Mouse (Mus musculus) erythroblast, embryonic 14.5 days (primary cell): ENCODE results near the gene Klhdc8b. TPM values are rescaled to one million over a fixed set of nuclear protein-coding genes. Genes with fewer than 3 reads are reported as not detected.
A peak's percentile ranks its signal among the peaks of the same experiment; 100 is the strongest.

Experiments used
- H3K27me3 ChIP-seq: 2 replicates; pipeline ENCODE4 v1.6.1; 2012; ENCODE audit warnings: inconsistent platforms; ENCODE audit not compliant: control insufficient read depth
- H3K36me3 ChIP-seq: 2 replicates; pipeline ENCODE4 v1.6.1; 2012; ENCODE audit warnings: mild to moderate bottlenecking, inconsistent platforms; ENCODE audit not compliant: control insufficient read depth
- H3K4me1 ChIP-seq: 2 replicates; pipeline ENCODE4 v1.6.1; 2012; ENCODE audit warnings: inconsistent platforms; ENCODE audit not compliant: control insufficient read depth
- H3K4me3 ChIP-seq: replicated peaks from 2 replicates; pipeline ENCODE3; 2012; ENCODE audit warnings: moderate library complexity, mild to moderate bottlenecking, inconsistent platforms
- H3K9me3 ChIP-seq: 2 replicates; pipeline ENCODE4 v1.6.1; 2012; ENCODE audit warnings: low read length, inconsistent platforms, mixed read lengths; ENCODE audit not compliant: control insufficient read depth
- GATA1 ChIP-seq: IDR thresholded peaks from 2 replicates; pipeline ENCODE4 v1.6.1; 2012; ENCODE audit warnings: low read length, inconsistent platforms, mixed read lengths
- TAL1 ChIP-seq: IDR thresholded peaks from 3 replicates; pipeline ENCODE4 v1.6.1; 2012; ENCODE audit warnings: low read length, inconsistent platforms, mixed read lengths
- polyA plus RNA-seq: library from polyadenylated mRNA; stranded (reverse); fragments of >175 nt; gene quantifications from 2 replicates; pipeline ENCODE4 v1.2.3, GENCODE M21; 2012

Klhdc8b gene
- polyA plus RNA-seq: 1.8 and 1.9 TPM in 2 replicates

DNA sequence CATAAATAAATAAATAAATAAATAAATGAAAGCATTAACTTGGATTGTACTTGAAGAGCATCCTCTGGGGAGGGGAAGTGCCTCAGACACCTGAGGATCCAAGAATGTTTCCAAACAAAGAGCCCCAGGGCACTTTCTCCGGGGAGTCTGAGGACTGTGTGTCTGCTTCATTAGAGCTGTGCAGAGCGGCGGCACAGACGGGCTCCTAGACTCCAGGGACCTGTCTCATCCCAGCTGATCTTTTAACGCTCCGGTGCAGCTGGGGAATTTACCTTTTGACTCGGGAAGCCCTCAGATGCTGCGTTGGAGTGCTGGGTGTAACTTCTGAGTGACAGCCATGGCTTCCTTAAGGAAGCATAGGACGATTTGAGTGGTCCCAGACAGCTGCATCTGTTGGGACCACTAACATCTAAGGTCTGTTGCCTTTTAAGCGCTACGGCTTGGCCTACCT, at the start of gene Klhdc8b:
Gene Klhdc8b (minus strand): TSS at position 401 of the 451 bp plus-strand sequence.
- Histone ChIP-seq H3K9me3 (peaks cover 6% of the 10 kb centered on the region; the same call in 1 of the 2 replicates), H3K4me3 (peak within 1 kb of the TSS; percentile 82), H3K27me3 (no peaks in the 10 kb centered on the region), H3K36me3 (peaks cover 43% of the 10 kb centered on the region), H3K4me1 (peaks cover 35% of the 10 kb centered on the region)
- TF ChIP-seq GATA1 (no peak), TAL1 (no peak)

DNA sequence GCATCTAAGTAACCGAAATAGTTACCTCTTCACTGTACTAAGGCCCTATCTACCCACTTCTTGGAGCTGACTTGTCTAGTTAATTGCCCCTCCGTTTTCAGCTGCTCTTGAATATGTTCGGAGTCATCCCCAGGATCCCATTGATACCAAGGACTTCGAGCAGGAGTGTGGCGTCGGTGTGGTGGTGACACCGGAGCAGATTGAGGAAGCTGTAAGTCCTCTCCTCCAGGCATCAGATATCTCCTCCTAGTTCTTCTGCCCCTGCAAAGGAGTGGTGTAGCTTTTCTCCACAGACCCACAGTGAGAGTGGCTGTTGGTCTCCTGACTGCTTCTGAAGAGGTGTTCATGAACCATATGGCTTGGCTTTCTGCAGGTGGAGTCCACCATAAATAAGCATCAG, 47.4 kb upstream of the Klhdc8b start:
- no peaks in the 10 kb centered on the region for H3K9me3 ChIP-seq
- H3K36me3 ChIP-seq: peaks cover 49% of the 10 kb centered on the region
- no peak for TF ChIP-seq GATA1
- TF ChIP-seq TAL1: no peak
- H3K27me3 ChIP-seq: no peaks in the 10 kb centered on the region
- peak overlapping the region; percentile 78 for H3K4me3 ChIP-seq
- peaks cover 36% of the 10 kb centered on the region for H3K4me1 ChIP-seq

DNA sequence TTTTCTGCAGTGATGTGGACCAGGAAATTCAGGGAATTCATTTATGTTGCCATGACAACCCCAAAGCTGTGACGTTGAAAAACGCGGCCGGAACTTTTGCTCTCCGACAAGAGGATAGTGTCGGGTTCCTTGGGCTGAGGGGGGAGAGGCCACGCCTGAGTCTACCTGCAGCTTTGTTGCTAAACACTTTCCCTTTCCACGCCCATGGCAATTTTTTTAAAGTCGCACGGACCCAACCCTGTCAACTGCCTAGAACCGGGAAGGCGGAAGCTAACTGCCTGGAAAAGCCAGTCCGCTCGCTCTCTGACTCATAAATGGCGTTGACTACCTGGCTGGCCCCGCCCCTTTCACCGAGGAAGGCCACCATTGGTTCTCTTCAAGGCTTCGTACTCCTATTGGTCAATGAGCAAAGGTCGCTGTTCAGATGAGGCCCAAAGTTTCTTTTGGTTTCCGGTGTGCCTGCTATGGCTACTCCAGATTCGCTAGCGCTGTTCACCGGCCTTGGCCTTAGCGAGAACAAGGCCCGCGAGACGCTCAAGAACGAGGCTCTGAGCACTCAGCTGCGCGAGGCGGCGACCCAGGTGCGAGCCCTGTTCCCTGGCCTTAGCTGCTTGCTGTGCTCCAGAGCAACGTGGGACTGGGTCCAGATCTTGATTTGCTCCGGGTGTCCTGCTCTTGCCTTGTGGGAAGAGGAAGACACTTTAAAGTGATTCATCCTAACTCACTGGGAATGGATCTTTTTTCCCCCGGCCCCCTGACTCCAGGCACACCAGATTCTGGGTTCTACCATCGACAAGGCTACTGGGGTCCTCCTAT, 46.4 kb upstream of the Klhdc8b start, which contains the start of gene Qars:
Gene Qars (plus strand): TSS at position 88 of the 816 bp plus-strand sequence.
- H3K4me1 ChIP-seq: peaks cover 29% of the 10 kb centered on the region
- TF ChIP-seq GATA1 (no peak), TAL1 (no peak)
- no peaks in the 10 kb centered on the region for H3K9me3 ChIP-seq
- H3K27me3 ChIP-seq: no peaks in the 10 kb centered on the region
- H3K4me3 ChIP-seq: peak within 1 kb of the TSS; percentile 78
- peaks cover 49% of the 10 kb centered on the region for H3K36me3 ChIP-seq

DNA sequence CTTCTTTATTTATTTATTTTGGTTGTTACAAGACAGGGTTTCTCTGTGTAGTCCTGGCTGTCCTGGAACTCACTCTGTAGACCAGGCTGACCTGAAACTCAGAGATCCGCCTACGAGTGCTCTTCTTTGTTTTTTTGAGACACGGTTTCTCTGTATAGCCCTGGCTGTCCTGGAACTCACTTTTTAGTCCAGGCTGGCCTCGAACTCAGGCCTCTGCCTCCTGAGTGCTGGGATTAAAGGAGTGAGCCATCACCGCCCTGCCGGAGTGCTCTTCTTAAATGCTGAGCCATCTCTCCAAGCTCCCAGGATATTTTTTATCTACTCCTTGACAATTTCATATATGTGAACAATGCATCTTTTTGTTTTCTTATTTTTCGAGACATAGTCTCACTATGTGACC, 45.5 kb upstream of the Klhdc8b start:
- Histone ChIP-seq H3K27me3 (no peaks in the 10 kb centered on the region), H3K4me1 (peaks cover 27% of the 10 kb centered on the region), H3K4me3 (peak overlapping the region; percentile 78), H3K9me3 (no peaks in the 10 kb centered on the region), H3K36me3 (peaks cover 48% of the 10 kb centered on the region)
- TF ChIP-seq TAL1 (no peak), GATA1 (no peak)

DNA sequence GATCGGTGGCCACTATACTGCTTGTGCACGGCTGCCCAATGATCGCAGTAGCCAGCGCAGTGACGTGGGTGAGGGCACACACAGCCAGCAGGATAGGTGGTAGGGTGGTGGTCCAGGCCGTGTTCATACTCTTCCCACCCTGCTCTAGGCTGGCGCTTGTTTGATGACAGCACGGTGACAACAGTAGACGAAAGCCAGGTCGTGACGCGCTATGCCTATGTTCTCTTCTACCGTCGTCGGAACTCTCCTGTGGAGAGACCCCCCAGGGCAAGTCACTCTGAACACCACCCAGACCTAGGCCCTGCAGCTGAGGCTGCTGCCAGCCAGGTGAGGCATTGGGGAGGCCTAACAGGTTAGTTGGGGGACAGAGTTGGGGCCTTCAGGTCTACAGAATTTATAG, 38.6 kb upstream of the Klhdc8b start:
- no peaks in the 10 kb centered on the region for H3K27me3 ChIP-seq
- no peaks in the 10 kb centered on the region for H3K9me3 ChIP-seq
- H3K36me3 ChIP-seq: peaks cover 88% of the 10 kb centered on the region
- TF ChIP-seq TAL1: no peak
- TF ChIP-seq GATA1: no peak
- no peak overlapping the region for H3K4me3 ChIP-seq
- no peaks in the 10 kb centered on the region for H3K4me1 ChIP-seq

DNA sequence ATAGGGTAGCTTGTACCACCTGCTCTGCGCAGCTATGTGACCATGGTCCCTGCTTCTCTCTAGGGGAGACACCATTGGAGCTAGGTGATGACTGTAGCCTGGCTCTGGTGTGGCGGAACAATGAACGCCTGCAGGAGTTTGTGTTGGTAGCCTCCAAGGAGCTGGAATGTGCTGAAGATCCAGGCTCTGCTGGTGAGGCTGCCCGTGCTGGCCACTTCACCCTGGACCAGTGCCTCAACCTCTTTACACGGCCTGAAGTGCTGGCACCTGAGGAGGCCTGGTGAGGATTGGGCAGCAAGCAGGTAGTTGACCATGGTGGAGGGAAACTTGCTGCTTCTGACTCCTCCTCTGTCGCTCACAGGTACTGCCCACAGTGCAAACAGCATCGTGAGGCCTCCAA, 37.9 kb upstream of the Klhdc8b start:
- TF ChIP-seq TAL1: no peak
- TF ChIP-seq GATA1: no peak
- Histone ChIP-seq H3K36me3 (peaks cover 95% of the 10 kb centered on the region), H3K27me3 (no peaks in the 10 kb centered on the region), H3K9me3 (no peaks in the 10 kb centered on the region), H3K4me3 (no peak overlapping the region), H3K4me1 (no peaks in the 10 kb centered on the region)

DNA sequence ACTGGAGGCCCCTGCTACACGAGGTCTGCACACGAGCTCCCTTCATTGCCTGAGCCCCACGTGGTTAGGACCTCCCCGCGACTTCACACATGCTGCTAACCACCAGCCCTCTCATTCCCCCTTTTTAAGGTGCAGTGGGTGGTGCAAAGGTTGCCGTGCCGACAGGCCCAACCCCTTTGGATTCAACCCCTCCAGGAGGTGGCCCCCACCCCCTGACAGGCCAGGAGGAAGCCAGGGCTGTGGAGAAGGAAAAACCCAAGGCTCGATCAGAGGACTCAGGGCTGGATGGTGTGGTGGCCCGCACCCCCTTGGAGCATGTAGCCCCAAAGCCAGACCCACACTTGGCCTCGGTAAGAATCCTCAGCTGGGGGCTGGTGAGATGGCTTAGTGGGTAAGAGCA, 33.5 kb upstream of the Klhdc8b start:
- Histone ChIP-seq H3K4me3 (no peak overlapping the region), H3K9me3 (no peaks in the 10 kb centered on the region), H3K4me1 (peaks cover 25% of the 10 kb centered on the region), H3K36me3 (peaks cover 82% of the 10 kb centered on the region), H3K27me3 (no peaks in the 10 kb centered on the region)
- TF ChIP-seq GATA1 (no peak), TAL1 (no peak)

DNA sequence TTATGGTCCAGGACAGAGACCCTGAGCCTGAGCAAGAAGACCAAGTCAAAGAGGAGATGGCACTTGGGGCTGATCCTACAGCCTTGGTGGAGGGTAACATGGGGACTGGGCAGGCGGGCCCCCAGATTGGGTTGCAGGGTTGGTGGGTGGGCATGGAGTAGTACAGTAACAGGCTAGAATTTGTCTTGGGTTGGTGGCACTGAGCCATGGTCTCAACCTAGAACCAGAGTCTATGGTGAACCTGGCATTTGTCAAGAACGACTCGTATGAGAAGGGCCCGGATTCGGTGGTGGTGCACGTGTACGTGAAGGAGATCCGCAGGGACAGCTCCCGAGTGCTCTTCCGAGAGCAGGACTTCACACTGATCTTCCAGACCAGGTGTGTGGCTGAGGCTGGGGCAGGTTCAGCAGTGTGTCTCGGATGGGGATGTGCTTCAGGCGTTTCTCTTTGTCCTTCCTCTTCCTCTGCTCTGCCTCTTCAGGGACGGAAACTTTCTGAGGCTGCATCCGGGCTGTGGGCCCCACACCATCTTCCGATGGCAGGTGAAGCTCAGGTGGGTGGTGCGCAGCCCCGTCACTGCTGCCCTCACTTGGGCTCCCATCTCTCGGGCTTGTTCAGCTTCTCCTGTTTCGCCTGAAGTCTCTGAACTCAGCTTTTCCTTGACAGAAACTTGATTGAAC, 32.9 kb upstream of the Klhdc8b start:
- Histone ChIP-seq H3K27me3 (no peaks in the 10 kb centered on the region), H3K4me1 (peaks cover 27% of the 10 kb centered on the region), H3K36me3 (peaks cover 75% of the 10 kb centered on the region), H3K4me3 (no peak overlapping the region), H3K9me3 (no peaks in the 10 kb centered on the region)
- TF ChIP-seq TAL1 (no peak), GATA1 (no peak)

DNA sequence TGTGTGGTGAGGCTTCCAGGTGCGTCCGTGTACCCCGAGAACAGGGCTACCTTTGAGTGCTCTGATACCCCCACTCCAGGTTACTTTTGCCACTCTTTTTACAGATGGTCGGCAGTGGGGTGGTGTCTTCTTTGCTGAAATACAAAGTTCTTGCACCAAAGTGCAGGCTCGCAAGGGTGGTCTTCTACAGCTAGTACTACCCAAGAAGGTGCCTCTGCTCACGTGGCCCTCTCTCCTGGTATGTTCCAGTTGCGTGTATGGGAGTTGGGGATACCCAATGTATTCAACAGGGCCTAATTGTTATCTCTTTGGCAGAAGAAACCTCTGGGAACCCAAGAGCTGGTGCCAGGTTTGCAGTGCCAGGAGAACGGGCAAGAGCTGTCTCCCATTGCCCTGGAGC, 31.9 kb upstream of the Klhdc8b start:
- no peaks in the 10 kb centered on the region for H3K27me3 ChIP-seq
- H3K36me3 ChIP-seq: peaks cover 70% of the 10 kb centered on the region
- peaks cover 27% of the 10 kb centered on the region for H3K4me1 ChIP-seq
- TF ChIP-seq TAL1 (no peak), GATA1 (no peak)
- no peak overlapping the region for H3K4me3 ChIP-seq
- H3K9me3 ChIP-seq: no peaks in the 10 kb centered on the region
